Mouse (Mus musculus): ENCODE measurements around the gene Fnbp1. TPM values are rescaled to one million over a fixed set of nuclear protein-coding genes. Genes with fewer than 3 reads are reported as not detected.

The Fnbp1 gene
- polyA plus RNA-seq, 2 experiments: 25.6 to 40.8 TPM

DNA sequence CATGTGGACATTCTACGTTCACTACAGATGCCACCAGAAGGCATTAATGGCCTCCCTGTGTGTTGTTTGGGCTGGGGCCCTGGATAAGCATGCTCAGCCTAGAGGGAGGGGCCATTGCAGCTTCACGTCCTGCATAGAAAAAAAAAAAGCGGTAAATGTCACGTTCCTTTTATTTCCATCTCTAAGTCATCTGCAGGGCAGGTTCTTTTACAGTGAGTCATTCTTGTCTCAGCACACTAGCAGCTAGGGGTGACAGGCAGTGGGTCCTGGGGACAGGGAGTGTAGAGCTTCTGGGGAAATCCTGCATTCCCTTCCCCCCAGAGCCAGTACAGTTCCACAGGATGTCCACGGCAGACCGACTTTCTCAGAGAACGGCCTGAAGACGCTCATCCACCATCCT, 115.2 kb downstream of the Fnbp1 start:
- no peak for ATAC-seq (ENCODE audit: low FRiP score, low read depth)
- H3K36me3 ChIP-seq (ENCODE audit: control insufficient read depth, insufficient read depth, low read length): peaks cover 38% of the 10 kb centered on the region
- no peaks in the 10 kb centered on the region for H3K27me3 ChIP-seq (ENCODE audit: control insufficient read depth, insufficient read depth, low read length)
- no peak overlapping the region for H3K9ac ChIP-seq (ENCODE audit: low read depth, low read length, severe bottlenecking)
- H3K9me3 ChIP-seq (ENCODE audit: control insufficient read depth, low read length): no peaks in the 10 kb centered on the region
- no peak for DNase-seq (ENCODE audit: low spot score)
- no peak overlapping the region for H3K27ac ChIP-seq (replicated peaks; ENCODE audit: low read depth, low read length)
- no peak overlapping the region for H3K4me3 ChIP-seq (replicated peaks; ENCODE audit: low read length)
- H3K4me2 ChIP-seq (replicated peaks; ENCODE audit: low read depth, low read length, severe bottlenecking): no peak overlapping the region
- TF ChIP-seq POLR2A (IDR thresholded peaks at IDR 0.05; ENCODE audit: borderline replicate concordance, extremely low read depth, insufficient read depth, insufficient read length): no peak
- 51% methylated on average over 8 of the region's 8 CpGs for WGBS
- no peaks in the 10 kb centered on the region for H3K4me1 ChIP-seq (ENCODE audit: control insufficient read depth, insufficient read depth, low read length)

DNA sequence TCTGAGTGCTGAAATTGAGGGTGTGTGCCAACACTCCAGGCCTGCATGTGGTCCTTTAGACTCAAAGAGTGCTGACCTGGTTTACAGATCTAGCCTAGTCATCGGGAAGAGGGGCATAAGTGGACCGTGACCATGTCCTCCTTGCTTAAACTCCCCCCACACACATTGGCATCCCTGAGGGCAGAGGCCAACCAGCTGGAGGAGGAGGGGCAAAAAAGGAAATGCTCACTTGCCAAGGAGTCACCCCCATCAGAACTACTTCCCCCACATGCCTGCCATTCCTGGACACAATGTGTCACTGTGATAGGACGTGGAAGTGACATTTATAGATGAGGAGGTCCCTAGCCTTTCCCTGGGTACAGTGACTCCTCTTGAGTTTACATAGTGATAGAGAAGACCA, 116.3 kb downstream of the Fnbp1 start:
- no peaks in the 10 kb centered on the region for H3K9me3 ChIP-seq (ENCODE audit: control insufficient read depth, low read length)
- ATAC-seq (ENCODE audit: low FRiP score, low read depth) (no peak), DNase-seq (ENCODE audit: low spot score) (no peak)
- H3K36me3 ChIP-seq (ENCODE audit: control insufficient read depth, insufficient read depth, low read length): peaks cover 39% of the 10 kb centered on the region
- WGBS: 89% methylated on average over 3 of the region's 3 CpGs
- H3K4me3 ChIP-seq (replicated peaks; ENCODE audit: low read length): no peak overlapping the region
- H3K4me1 ChIP-seq (ENCODE audit: control insufficient read depth, insufficient read depth, low read length): no peaks in the 10 kb centered on the region
- H3K27me3 ChIP-seq (ENCODE audit: control insufficient read depth, insufficient read depth, low read length): no peaks in the 10 kb centered on the region
- no peak overlapping the region for H3K27ac ChIP-seq (replicated peaks; ENCODE audit: low read depth, low read length)
- H3K4me2 ChIP-seq (replicated peaks; ENCODE audit: low read depth, low read length, severe bottlenecking): no peak overlapping the region
- H3K9ac ChIP-seq (ENCODE audit: low read depth, low read length, severe bottlenecking): no peak overlapping the region
- no peak for TF ChIP-seq POLR2A (IDR thresholded peaks at IDR 0.05; ENCODE audit: borderline replicate concordance, extremely low read depth, insufficient read depth, insufficient read length)

DNA sequence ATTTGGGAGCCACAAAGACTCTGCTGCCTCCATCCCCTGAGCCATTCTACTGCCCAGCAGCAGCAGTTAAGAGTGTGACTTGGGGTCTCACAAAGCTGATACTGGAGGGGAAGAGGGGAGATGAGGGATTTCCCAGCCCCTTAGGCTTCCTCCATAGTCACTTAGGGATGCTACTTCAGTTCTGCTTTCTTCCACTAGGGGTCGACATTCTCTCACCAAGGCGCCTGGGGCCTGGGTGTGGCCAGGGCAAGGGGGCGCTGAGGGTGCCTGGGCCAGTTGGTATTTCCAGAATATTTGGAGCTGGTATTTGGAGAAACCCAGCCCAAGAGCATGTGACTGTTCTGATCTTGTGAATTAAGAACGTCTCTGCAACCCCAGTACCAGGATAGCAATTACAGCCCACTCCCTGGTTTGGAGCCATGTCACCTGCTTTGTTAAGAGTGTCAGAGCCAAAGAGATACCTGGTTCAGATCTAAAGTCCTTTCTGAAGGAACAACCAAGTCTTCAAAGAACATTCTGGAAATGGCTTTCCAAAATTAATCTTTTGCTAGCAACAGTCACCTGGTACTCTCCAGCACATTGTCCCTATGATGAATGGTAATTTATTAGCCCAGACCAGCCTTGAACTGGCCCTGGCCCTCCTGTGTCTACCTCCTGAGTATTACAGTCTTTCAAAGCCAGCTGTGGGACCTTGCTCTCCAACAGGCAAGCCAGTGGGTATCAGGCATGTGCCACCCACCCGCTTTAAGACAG, 117.0 kb downstream of the Fnbp1 start:
- no peak for TF ChIP-seq POLR2A (IDR thresholded peaks at IDR 0.05; ENCODE audit: borderline replicate concordance, extremely low read depth, insufficient read depth, insufficient read length)
- H3K9me3 ChIP-seq (ENCODE audit: control insufficient read depth, low read length): no peaks in the 10 kb centered on the region
- H3K36me3 ChIP-seq (ENCODE audit: control insufficient read depth, insufficient read depth, low read length): peaks cover 40% of the 10 kb centered on the region
- no peak overlapping the region for H3K4me3 ChIP-seq (replicated peaks; ENCODE audit: low read length)
- no peak overlapping the region for H3K4me2 ChIP-seq (replicated peaks; ENCODE audit: low read depth, low read length, severe bottlenecking)
- no peak overlapping the region for H3K27ac ChIP-seq (replicated peaks; ENCODE audit: low read depth, low read length)
- H3K4me1 ChIP-seq (ENCODE audit: control insufficient read depth, insufficient read depth, low read length): no peaks in the 10 kb centered on the region
- no peaks in the 10 kb centered on the region for H3K27me3 ChIP-seq (ENCODE audit: control insufficient read depth, insufficient read depth, low read length)
- DNase-seq (ENCODE audit: low spot score) (peak; percentile 60), ATAC-seq (ENCODE audit: low FRiP score, low read depth) (no peak)
- 29% methylated on average over 5 of the region's 5 CpGs for WGBS
- H3K9ac ChIP-seq (ENCODE audit: low read depth, low read length, severe bottlenecking): no peak overlapping the region

DNA sequence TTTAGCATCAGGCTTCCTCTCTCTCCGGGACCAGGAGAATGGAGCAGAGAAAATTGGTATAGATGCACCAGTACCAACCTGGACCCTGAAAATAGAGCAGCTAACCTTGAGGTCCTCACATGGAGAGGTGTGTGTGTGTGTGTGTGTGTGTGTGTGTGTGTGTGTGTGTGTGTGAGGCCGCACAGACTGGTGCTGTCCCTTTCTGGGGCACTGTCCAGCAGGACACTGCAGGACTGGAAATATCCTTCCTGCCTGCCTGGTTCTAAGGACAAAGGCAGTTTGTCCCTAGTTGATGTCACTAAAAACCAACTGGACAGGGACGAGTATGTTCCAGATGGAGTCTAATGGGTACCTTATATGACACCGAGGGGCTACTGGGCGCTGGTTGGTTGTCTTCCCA, 117.9 kb downstream of the Fnbp1 start:
- no peak for TF ChIP-seq POLR2A (IDR thresholded peaks at IDR 0.05; ENCODE audit: borderline replicate concordance, extremely low read depth, insufficient read depth, insufficient read length)
- Histone ChIP-seq H3K4me3 (replicated peaks; ENCODE audit: low read length) (no peak overlapping the region), H3K4me2 (replicated peaks; ENCODE audit: low read depth, low read length, severe bottlenecking) (no peak overlapping the region), H3K27ac (replicated peaks; ENCODE audit: low read depth, low read length) (no peak overlapping the region), H3K27me3 (ENCODE audit: control insufficient read depth, insufficient read depth, low read length) (no peaks in the 10 kb centered on the region), H3K9ac (ENCODE audit: low read depth, low read length, severe bottlenecking) (no peak overlapping the region), H3K9me3 (ENCODE audit: control insufficient read depth, low read length) (no peaks in the 10 kb centered on the region), H3K4me1 (ENCODE audit: control insufficient read depth, insufficient read depth, low read length) (no peaks in the 10 kb centered on the region), H3K36me3 (ENCODE audit: control insufficient read depth, insufficient read depth, low read length) (peaks cover 39% of the 10 kb centered on the region)
- WGBS: 71% methylated on average over 5 of the region's 5 CpGs
- DNase-seq (ENCODE audit: low spot score) (no peak), ATAC-seq (ENCODE audit: low FRiP score, low read depth) (no peak)

DNA sequence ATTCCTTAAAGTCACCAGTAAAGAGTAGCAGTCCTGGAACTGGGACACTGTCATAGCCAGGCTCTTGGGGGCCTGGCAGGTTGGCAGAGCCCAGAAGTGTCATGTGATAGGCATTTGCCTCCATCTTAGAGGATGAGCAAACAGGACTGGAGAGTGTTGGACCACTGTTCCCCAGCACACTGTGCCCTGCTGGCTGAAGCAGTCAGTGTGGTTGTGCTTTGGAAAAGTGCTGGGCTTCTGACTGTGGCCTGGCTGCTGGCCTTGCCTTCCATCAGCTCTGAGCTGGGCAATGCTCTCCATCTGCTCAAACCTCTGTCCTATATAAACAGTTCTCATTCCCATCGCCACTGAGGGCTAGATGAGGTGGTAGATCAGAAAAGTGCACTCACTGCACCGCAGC, 121.6 kb downstream of the Fnbp1 start:
- 90% methylated on average over 2 of the region's 2 CpGs for WGBS
- H3K27ac ChIP-seq (replicated peaks; ENCODE audit: low read depth, low read length): no peak overlapping the region

More for the DNA sequence above, 121.6 kb downstream of the Fnbp1 start:
- no peak for ATAC-seq (ENCODE audit: low FRiP score, low read depth)
- no peak for DNase-seq (ENCODE audit: low spot score)
- Histone ChIP-seq H3K4me2 (replicated peaks; ENCODE audit: low read depth, low read length, severe bottlenecking) (no peak overlapping the region), H3K36me3 (ENCODE audit: control insufficient read depth, insufficient read depth, low read length) (peaks cover 53% of the 10 kb centered on the region), H3K4me3 (replicated peaks; ENCODE audit: low read length) (no peak overlapping the region), H3K9me3 (ENCODE audit: control insufficient read depth, low read length) (no peaks in the 10 kb centered on the region), H3K4me1 (ENCODE audit: control insufficient read depth, insufficient read depth, low read length) (no peaks in the 10 kb centered on the region), H3K27me3 (ENCODE audit: control insufficient read depth, insufficient read depth, low read length) (no peaks in the 10 kb centered on the region), H3K9ac (ENCODE audit: low read depth, low read length, severe bottlenecking) (no peak overlapping the region)
- no peak for TF ChIP-seq POLR2A (IDR thresholded peaks at IDR 0.05; ENCODE audit: borderline replicate concordance, extremely low read depth, insufficient read depth, insufficient read length)
